Mouse (Mus musculus) midbrain, postnatal 0 days (tissue): Measurements from ENCODE around the gene Faim. TPM values are rescaled to one million over a fixed set of nuclear protein-coding genes. Genes with fewer than 3 reads are reported as not detected.

Experiments used
- ATAC-seq: fragments of 200-750 bp; cut with Nextera tagmentation; 2 replicates; pipeline ENCODE4 v1.8.0; 2017; ENCODE audit warnings: moderate number of reproducible peaks, mild to moderate bottlenecking, moderate TSS enrichment, moderate library complexity; ENCODE audit not compliant: low FRiP score
- DNase-seq: peaks from one replicate; pipeline ENCODE4 v3.0.0-alpha.2; 2015; ENCODE audit warnings: low spot score
- H3K27ac ChIP-seq: fragments of 300-500 bp; sonication (generic); 2 replicates; pipeline ENCODE4 v1.5.1; 2014; ENCODE audit warnings: low read depth, mild to moderate bottlenecking, low read length, mixed read lengths
- H3K27me3 ChIP-seq: fragments of 300-500 bp; sonication (generic); 2 replicates; pipeline ENCODE4 v1.6.1; 2014; ENCODE audit warnings: low read length, control low read depth, mixed read lengths; ENCODE audit not compliant: insufficient read depth
- H3K36me3 ChIP-seq: fragments of 300-500 bp; sonication (generic); 2 replicates; pipeline ENCODE4 v1.6.1; 2014; ENCODE audit warnings: low read length, control low read depth, mixed read lengths; ENCODE audit not compliant: insufficient read depth
- H3K4me1 ChIP-seq: fragments of 300-500 bp; sonication (generic); 2 replicates; pipeline ENCODE4 v1.6.1; 2014; ENCODE audit warnings: mild to moderate bottlenecking, control low read depth, antibody characterized with exemption, low read length, mixed read lengths; ENCODE audit not compliant: insufficient read depth
- H3K4me2 ChIP-seq: fragments of 300-500 bp; sonication (generic); 2 replicates; pipeline ENCODE4 v1.6.1; 2014; ENCODE audit warnings: low read depth, mild to moderate bottlenecking, low read length, mixed read lengths; ENCODE audit not compliant: poor library complexity, severe bottlenecking
- H3K4me3 ChIP-seq: fragments of 300-500 bp; sonication (generic); 2 replicates; pipeline ENCODE4 v1.5.1; 2014; ENCODE audit warnings: low read depth, mild to moderate bottlenecking, low read length, moderate library complexity
- H3K9ac ChIP-seq: fragments of 300-500 bp; sonication (generic); replicated peaks from 2 replicates; pipeline ENCODE4 v1.6.1; 2014; ENCODE audit warnings: mild to moderate bottlenecking, low read length, moderate library complexity, mixed read lengths; ENCODE audit not compliant: poor library complexity, severe bottlenecking
- H3K9me3 ChIP-seq: fragments of 300-500 bp; sonication (generic); 2 replicates; pipeline ENCODE4 v1.6.1; 2016; ENCODE audit warnings: low read length, control low read depth
- CTCF ChIP-seq: IDR thresholded peaks from 2 replicates; pipeline ENCODE4 v1.5.1; 2016; ENCODE audit warnings: antibody characterized with exemption, mild to moderate bottlenecking
- WGBS: fragments of 180-500 bp; shearing (Covaris S2); extraction: QIAGEN DNeasy Blood & Tissue Kit; methylation state at CpG from one replicate; pipeline ENCODE4 v1.1.7; 2014; 5-methylcytosine and 5-hydroxymethylcytosine counted together
- polyA plus RNA-seq: library from polyadenylated mRNA; unstranded; fragments of >200 nt; fragmentation: Nextera tagmentation; extraction: Ambion mirVana; gene quantifications from 2 replicates; pipeline ENCODE4 v1.2.1, GENCODE M21; 2015
- total RNA-seq: library from RNA; depleted of rRNA; stranded (reverse); fragments of >200 nt; gene quantifications from 2 replicates; pipeline ENCODE4 v1.2.3, GENCODE M21; 2014; rRNA removed

The Faim gene
- total and polyA plus RNA-seq, 2 experiments from 2014 or later = 55.7 to 109 TPM

- Histone ChIP-seq H3K36me3 (peaks cover 23% of the 10 kb centered on the region), H3K9me3 (no peaks in the 10 kb centered on the region), H3K9ac (no peak overlapping the region), H3K4me1 (no peaks in the 10 kb centered on the region), H3K27ac (no peak overlapping the region), H3K4me3 (no peak overlapping the region), H3K4me2 (no peak overlapping the region), H3K27me3 (no peaks in the 10 kb centered on the region)
- ATAC-seq (no peak), DNase-seq (no peak)
- TF ChIP-seq CTCF = no peak
- WGBS = 95% methylated on average over 4 of the region's 4 CpGs
Measured at GRCm38 (mm10) chr9:99042641-99043040, 56.5 kb downstream of the Faim start.

GRCm38 (mm10) chr9:99044761-99045160 is 58.6 kb downstream of the Faim start:
- Histone ChIP-seq H3K36me3 (peaks cover 14% of the 10 kb centered on the region), H3K4me1 (no peaks in the 10 kb centered on the region), H3K9me3 (no peaks in the 10 kb centered on the region), H3K27me3 (no peaks in the 10 kb centered on the region), H3K4me3 (no peak overlapping the region), H3K4me2 (no peak overlapping the region), H3K27ac (no peak overlapping the region), H3K9ac (no peak overlapping the region)
- peak; percentile 37 for DNase-seq
- 84% methylated on average over 8 of the region's 8 CpGs for WGBS
- TF ChIP-seq CTCF = no peak
- no peak for ATAC-seq

GRCm38 (mm10) chr9:99048724-99049250 is 62.6 kb downstream of the Faim start:
- 63% methylated on average over 1 of the region's 1 CpGs for WGBS
- ATAC-seq (no peak), DNase-seq (peak; percentile 57)
- H3K4me2 ChIP-seq = no peak overlapping the region
- H3K4me3 ChIP-seq = no peak overlapping the region
- peaks cover 9% of the 10 kb centered on the region; the same call in 1 of the 2 replicates for H3K36me3 ChIP-seq
- no peak overlapping the region for H3K9ac ChIP-seq
- no peak overlapping the region for H3K27ac ChIP-seq
- H3K4me1 ChIP-seq = no peaks in the 10 kb centered on the region
- no peaks in the 10 kb centered on the region for H3K27me3 ChIP-seq
- no peak for TF ChIP-seq CTCF
- H3K9me3 ChIP-seq = no peaks in the 10 kb centered on the region

GRCm38 (mm10) chr9:99049760-99050159 is 63.6 kb downstream of the Faim start:
- Histone ChIP-seq H3K4me3 (no peak overlapping the region), H3K27ac (no peak overlapping the region), H3K36me3 (peaks cover 4% of the 10 kb centered on the region; the same call in 1 of the 2 replicates), H3K9me3 (no peaks in the 10 kb centered on the region), H3K9ac (no peak overlapping the region), H3K4me1 (no peaks in the 10 kb centered on the region), H3K27me3 (no peaks in the 10 kb centered on the region), H3K4me2 (no peak overlapping the region)
- TF ChIP-seq CTCF = no peak
- WGBS = 82% methylated on average over 6 of the region's 6 CpGs
- no peak for ATAC-seq
- DNase-seq = no peak

Other genes with a start within 250 kb of the Faim start
- not detected in 2 replicates for gene Prr23a1, start 143.9 kb upstream of the Faim start, total RNA-seq
- not detected in 2 replicates for gene Prr23a1, start 143.9 kb upstream of the Faim start, polyA plus RNA-seq
- not detected in 2 replicates for gene Prr23a2, start 129.9 kb upstream of the Faim start, total RNA-seq
- not detected in 2 replicates for gene Prr23a2, start 129.9 kb upstream of the Faim start, polyA plus RNA-seq
- gene Prr23a3, start 121.6 kb upstream of the Faim start, total RNA-seq = not detected in 2 replicates
- not detected in 2 replicates for gene Prr23a3, start 121.6 kb upstream of the Faim start, polyA plus RNA-seq
- gene 7420426K07Rik, start 83.3 kb upstream of the Faim start, total RNA-seq = not detected in 2 replicates
- gene 7420426K07Rik, start 83.3 kb upstream of the Faim start, polyA plus RNA-seq = not detected in 2 replicates
- gene Foxl2, start 31.1 kb upstream of the Faim start, total RNA-seq = 0.22 and 0.66 TPM in 2 replicates
- gene Foxl2, start 31.1 kb upstream of the Faim start, polyA plus RNA-seq = 0.70 and 0.79 TPM in 2 replicates
- gene Gm1123, start 49.3 kb downstream of the Faim start, total RNA-seq = not detected in 2 replicates
- 0.15 and 0.16 TPM in 2 replicates for gene Gm1123, start 49.3 kb downstream of the Faim start, polyA plus RNA-seq
- gene Pik3cb, start 154.2 kb downstream of the Faim start, total RNA-seq = 5.8 and 8.4 TPM in 2 replicates
- gene Pik3cb, start 154.2 kb downstream of the Faim start, polyA plus RNA-seq = 3.2 and 3.8 TPM in 2 replicates